Mouse (Mus musculus): ENCODE measurements around the gene Olfr1128. TPM values are rescaled to one million over a fixed set of nuclear protein-coding genes. Genes with fewer than 3 reads are reported as not detected.
"Not testable (repeated sequence)": the region's sequence is repeated elsewhere in the genome, so short reads cannot be mapped to it uniquely, and the experiment has no call there.

Olfr1128 gene
- not detected for total RNA-seq (2021)

GRCm38 (mm10) chr2:87545442-87545841 lies at the start of gene Olfr1128:
Gene Olfr1128, minus strand, starts transcription at chr2:87545542.
- DNase-seq = no peak

- DNase-seq = not testable (repeated sequence)
These were observed 28.3 kb upstream of the Olfr1128 start, which contains the start of gene Olfr1129 for GRCm38 (mm10) chr2:87573602-87574001. Gene Olfr1129, plus strand, starts transcription at chr2:87573902.

DNA sequence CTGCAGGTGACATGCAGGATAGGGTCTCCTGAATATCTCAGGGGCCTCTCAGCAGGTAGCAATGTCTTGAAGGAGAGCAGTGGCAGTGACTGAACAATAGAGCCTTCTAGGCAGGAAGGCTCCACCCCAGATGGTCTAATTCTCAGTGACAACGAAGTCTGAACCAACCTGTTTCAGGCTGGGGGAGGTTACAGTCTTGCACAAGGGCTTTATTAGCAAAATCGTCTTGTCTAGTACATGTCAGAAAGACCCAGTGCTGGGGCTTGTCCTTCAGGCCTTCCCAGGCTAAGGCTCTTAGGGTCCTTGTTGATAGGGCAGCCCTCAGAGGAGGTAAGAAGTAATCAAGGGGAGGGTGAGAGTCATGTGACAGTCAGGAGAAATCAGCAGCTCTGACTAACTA lies 10.5 kb downstream of the Olfr1128 start:
- DNase-seq = no peak

DNA sequence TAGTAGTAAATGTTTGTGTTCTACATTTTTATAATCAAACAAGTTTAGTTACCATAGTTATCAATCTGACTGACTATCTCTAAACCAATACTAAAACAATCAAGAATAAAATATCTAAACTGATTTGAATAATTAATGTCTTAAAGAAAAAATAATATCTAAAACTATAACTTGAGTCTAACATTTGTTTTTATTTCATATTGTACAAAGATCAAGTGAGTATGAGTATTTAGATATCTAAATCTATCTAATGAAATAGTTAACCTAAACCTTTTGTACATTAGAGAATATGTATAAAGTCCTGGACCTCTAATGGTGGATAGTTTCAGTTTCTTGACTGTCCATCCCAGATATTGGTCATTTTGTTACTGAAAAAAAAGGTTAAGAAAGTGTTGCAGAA lies 13.8 kb downstream of the Olfr1128 start, which contains the start of gene Olfr153:
TSS of gene Olfr153 (plus strand) at position 301 of the 400 bp plus-strand sequence.
- DNase-seq = no peak

DNA sequence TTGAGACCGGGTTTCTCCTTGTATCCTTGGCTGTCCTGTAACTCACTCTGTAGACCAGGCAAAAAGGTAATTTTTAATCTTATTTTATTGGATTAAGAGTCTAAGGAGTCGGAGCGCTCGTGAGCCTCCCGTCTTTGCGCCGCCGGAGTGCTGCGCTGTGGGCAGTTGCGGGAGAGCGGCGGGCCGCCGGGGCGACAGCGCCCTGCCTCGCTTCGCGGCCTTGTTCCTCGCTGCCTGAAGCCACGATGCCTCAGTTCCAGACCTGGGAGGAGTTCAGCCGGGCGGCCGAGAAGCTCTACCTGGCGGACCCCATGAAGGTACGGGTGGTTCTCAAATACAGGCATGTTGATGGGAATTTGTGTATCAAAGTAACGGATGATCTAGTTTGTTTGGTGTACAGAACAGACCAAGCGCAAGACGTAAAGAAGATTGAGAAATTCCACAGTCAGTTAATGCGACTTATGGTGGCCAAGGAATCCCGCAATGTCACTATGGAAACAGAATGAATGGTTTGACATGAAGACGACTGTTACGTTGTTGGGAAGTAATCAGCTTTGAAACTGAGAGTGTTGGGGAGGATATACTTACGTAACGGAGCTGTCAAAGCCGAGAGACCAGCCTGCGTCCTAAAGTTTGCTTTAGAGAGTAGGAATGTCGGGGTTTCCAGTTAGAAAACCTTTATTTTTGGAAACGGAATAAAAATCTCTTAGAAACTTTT lies 19.3 kb downstream of the Olfr1128 start:
- DNase-seq = peak; percentile 15 to 26

DNA sequence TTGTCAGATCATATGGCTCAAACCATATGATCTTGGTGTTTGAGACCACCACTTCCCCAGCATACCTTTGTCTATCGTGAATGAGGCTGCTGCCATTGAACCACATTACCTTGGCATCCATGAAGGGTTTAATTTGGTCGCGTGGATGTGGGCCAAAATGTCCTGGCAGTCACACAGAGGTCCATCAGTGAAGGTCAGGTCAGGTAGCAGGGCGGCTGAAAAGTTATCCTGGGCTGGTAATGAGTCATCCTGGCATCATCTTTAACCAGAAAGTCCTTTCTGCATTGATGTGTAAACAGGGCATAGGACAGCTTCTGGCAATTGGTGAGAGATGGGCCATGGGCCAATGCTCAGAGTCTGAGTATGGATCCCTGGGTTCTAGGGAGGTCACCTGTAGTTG lies 24.7 kb downstream of the Olfr1128 start:
- DNase-seq = no peak

DNA sequence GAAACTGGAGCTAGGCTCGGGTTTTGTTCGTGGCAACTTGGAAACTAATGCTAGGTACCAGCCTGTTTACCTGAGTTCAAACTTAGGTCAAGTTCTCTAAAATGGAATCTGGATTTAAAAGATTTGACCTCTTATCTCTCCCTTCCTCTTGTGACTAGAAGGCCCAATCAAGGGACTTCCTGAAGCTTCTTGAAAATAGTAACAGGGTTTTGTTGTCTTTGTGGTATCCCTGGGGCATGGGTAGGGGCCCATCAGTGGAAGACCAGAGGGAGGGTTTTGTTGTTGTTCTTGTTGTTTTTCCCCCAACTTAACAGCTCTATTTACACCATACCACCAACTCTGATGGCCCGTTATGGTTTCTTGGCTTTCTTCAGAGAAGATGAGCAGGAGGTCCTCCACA lies 28.8 kb downstream of the Olfr1128 start:
- DNase-seq = no peak

GRCm38 (mm10) chr2:87515457-87516060 lies 29.8 kb downstream of the Olfr1128 start:
- no peak for DNase-seq

GRCm38 (mm10) chr2:87515046-87515445 lies 30.3 kb downstream of the Olfr1128 start:
- no peak for DNase-seq

- DNase-seq = no peak
These were observed 39.1 kb downstream of the Olfr1128 start, which contains the start of gene Pramel6 for GRCm38 (mm10) chr2:87506265-87506664. Gene Pramel6, plus strand, starts transcription at chr2:87506565.

- not testable (repeated sequence) for DNase-seq
These were observed 48.3 kb downstream of the Olfr1128 start, which contains the start of gene Pramel7 for GRCm38 (mm10) chr2:87496993-87497392. Gene Pramel7, minus strand, starts transcription at chr2:87497093.

Other genes with a start within 250 kb of the Olfr1128 start
- not detected for gene Olfr1118, start 238.0 kb downstream of the Olfr1128 start, total RNA-seq (2021)
- gene Olfr1120, start 190.7 kb downstream of the Olfr1128 start, total RNA-seq (2021) = not detected
- gene Olfr1121, start 175.6 kb downstream of the Olfr1128 start, total RNA-seq (2021) = not detected
- not detected for gene Olfr1122, start 159.7 kb downstream of the Olfr1128 start, total RNA-seq (2021)
- gene Olfr1123, start 128.9 kb downstream of the Olfr1128 start, total RNA-seq (2021) = not detected
- not detected for gene Olfr1124, start 115.3 kb downstream of the Olfr1128 start, total RNA-seq (2021)
- not detected for gene Olfr1126, start 91.6 kb downstream of the Olfr1128 start, total RNA-seq (2021)
- not detected for gene Pramel7, start 48.4 kb downstream of the Olfr1128 start, total RNA-seq (2021)
- not detected for gene Pramel6, start 39.0 kb downstream of the Olfr1128 start, total RNA-seq (2021)
- gene Olfr153, start 13.7 kb downstream of the Olfr1128 start, total RNA-seq (2021) = not detected
- gene Olfr1129, start 28.4 kb upstream of the Olfr1128 start, total RNA-seq (2021) = not detected
- not detected for gene Olfr1130, start 60.7 kb upstream of the Olfr1128 start, total RNA-seq (2021)
- not detected for gene Olfr1131, start 81.6 kb upstream of the Olfr1128 start, total RNA-seq (2021)
- not detected for gene Olfr1132, start 92.0 kb upstream of the Olfr1128 start, total RNA-seq (2021)
- gene Olfr1133, start 101.8 kb upstream of the Olfr1128 start, total RNA-seq (2021) = not detected
- not detected for gene Olfr1134, start 112.9 kb upstream of the Olfr1128 start, total RNA-seq (2021)
- not detected for gene Olfr1135, start 128.1 kb upstream of the Olfr1128 start, total RNA-seq (2021)
- gene Olfr1136, start 148.4 kb upstream of the Olfr1128 start, total RNA-seq (2021) = not detected
- not detected for gene Olfr1137, start 167.6 kb upstream of the Olfr1128 start, total RNA-seq (2021)
- gene Olfr1138, start 194.4 kb upstream of the Olfr1128 start, total RNA-seq (2021) = not detected
- gene Olfr1140, start 198.2 kb upstream of the Olfr1128 start, total RNA-seq (2021) = not detected
- gene Olfr1141, start 208.4 kb upstream of the Olfr1128 start, total RNA-seq (2021) = not detected
- gene Olfr152, start 233.9 kb upstream of the Olfr1128 start, total RNA-seq (2021) = not detected